17 mouse cellular contexts compared by ENCODE assay signal in the genomic region with DNA sequence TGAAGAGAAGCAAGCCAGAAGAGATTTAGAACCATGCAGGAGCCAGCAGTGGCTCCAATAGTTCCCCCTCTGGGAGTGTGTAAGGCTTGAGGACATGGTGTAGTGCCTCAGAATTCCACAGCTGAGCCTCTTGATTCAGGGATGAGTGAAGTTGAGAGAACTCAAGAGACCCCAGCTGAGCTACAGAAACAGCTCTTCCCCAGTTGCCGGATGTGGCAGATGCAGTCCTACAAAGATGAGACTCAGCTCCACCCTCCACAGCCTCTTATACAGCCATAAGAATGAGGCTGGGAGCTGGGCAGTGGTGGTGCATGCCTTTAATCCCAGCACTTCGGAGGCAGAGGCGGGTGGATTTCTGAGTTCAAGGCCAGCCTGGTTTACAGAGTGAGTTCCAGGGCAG.
"Had no signal": no experiment of that assay in that cellular context is flagged by ENCODE, and none has a peak within 500 bp of the region (broad histone marks: within the 10 kb centered on the region; RNA-seq: fewer than 3 reads in every experiment).

No protein-coding gene starts in this region.

- ATAC-seq: liver, embryonic 12.5 days had no signal

- H3K9ac ChIP-seq: kidney, embryonic 15.5 days; limb, embryonic 13.5 days; liver, embryonic 12.5 days; liver, embryonic 15.5 days; lung, embryonic 15.5 days; midbrain, embryonic 15.5 days; neural tube, embryonic 12.5 days; neural tube, embryonic 15.5 days; stomach, embryonic 15.5 days had no signal

- H3K9me3 ChIP-seq: kidney, embryonic 15.5 days; limb, embryonic 10.5 days; limb, embryonic 13.5 days; liver, embryonic 12.5 days; liver, embryonic 15.5 days; lung, embryonic 15.5 days; midbrain, embryonic 15.5 days; neural tube, embryonic 12.5 days; neural tube, embryonic 15.5 days; stomach, embryonic 15.5 days had no signal

- H3K27ac ChIP-seq: kidney, embryonic 15.5 days; limb, embryonic 10.5 days; limb, embryonic 13.5 days; liver, embryonic 12.5 days; liver, embryonic 15.5 days; lung, embryonic 15.5 days; midbrain, embryonic 15.5 days; neural tube, embryonic 12.5 days; neural tube, embryonic 15.5 days; stomach, embryonic 15.5 days had no signal

- DNase-seq: lung, adult 18-20 months; lung, postnatal 10 days; lung, postnatal 4 days; right cerebral cortex, postnatal 25 days; spleen, adult 18-20 months; thymus, postnatal 25 days had no signal

- H3K4me2 ChIP-seq: kidney, embryonic 15.5 days; limb, embryonic 13.5 days; liver, embryonic 12.5 days; liver, embryonic 15.5 days; lung, embryonic 15.5 days; midbrain, embryonic 11.5 days; midbrain, embryonic 15.5 days; neural tube, embryonic 12.5 days; neural tube, embryonic 15.5 days; stomach, embryonic 15.5 days had no signal

- H3K4me1 ChIP-seq: limb, embryonic 10.5 days; limb, embryonic 13.5 days; liver, embryonic 12.5 days; liver, embryonic 15.5 days; lung, embryonic 15.5 days; neural tube, embryonic 12.5 days; neural tube, embryonic 15.5 days; stomach, embryonic 15.5 days had no signal

- H3K4me3 ChIP-seq: kidney, embryonic 15.5 days; limb, embryonic 10.5 days; limb, embryonic 13.5 days; liver, embryonic 12.5 days; liver, embryonic 15.5 days; lung, embryonic 15.5 days; midbrain, embryonic 15.5 days; neural tube, embryonic 12.5 days; neural tube, embryonic 15.5 days; stomach, embryonic 15.5 days had no signal

- H3K36me3 ChIP-seq: kidney, embryonic 15.5 days; limb, embryonic 10.5 days; limb, embryonic 13.5 days; liver, embryonic 12.5 days; liver, embryonic 15.5 days; lung, embryonic 15.5 days; midbrain, embryonic 15.5 days; neural tube, embryonic 12.5 days; neural tube, embryonic 15.5 days; stomach, embryonic 15.5 days had no signal

- H3K27me3 ChIP-seq: kidney, embryonic 15.5 days; limb, embryonic 13.5 days; liver, embryonic 12.5 days; liver, embryonic 15.5 days; lung, embryonic 15.5 days; midbrain, embryonic 15.5 days; neural tube, embryonic 12.5 days; neural tube, embryonic 15.5 days; stomach, embryonic 15.5 days had no signal
